Mouse (Mus musculus) layer of hippocampus, adult 2 months (tissue): ENCODE measurements around the gene 1700037H04Rik. TPM values are rescaled to one million over a fixed set of nuclear protein-coding genes. Genes with fewer than 3 reads are reported as not detected.
A peak's percentile ranks its signal among the peaks of the same experiment; 100 is the strongest.

Experiments
- DNase-seq, 2 experiments: peaks; one replicate each; pipeline ENCODE4 v3.0.0; 2022; ENCODE audit warnings: low spot score in 2 of 2
- H3K27ac ChIP-seq: fragments of 200-600 bp; 2 replicates; pipeline ENCODE4 v1.8.1; 2022
- H3K4me3 ChIP-seq: fragments of 200-600 bp; 2 replicates; pipeline ENCODE4 v1.8.1; 2022; ENCODE audit warnings: mild to moderate bottlenecking
- CTCF ChIP-seq: fragments of 200-600 bp; conservative IDR thresholded peaks from 2 replicates; pipeline ENCODE4 v1.8.1; 2022; ENCODE audit warnings: antibody characterized with exemption, mild to moderate bottlenecking, moderate library complexity
- total RNA-seq, 2 experiments: library from RNA; stranded (reverse); gene quantifications; 2 replicates each; pipeline ENCODE4 v1.2.3; 2021

The 1700037H04Rik gene
- total RNA-seq, 2 experiments from 2014 or later = 46.0 to 46.7 TPM

DNA sequence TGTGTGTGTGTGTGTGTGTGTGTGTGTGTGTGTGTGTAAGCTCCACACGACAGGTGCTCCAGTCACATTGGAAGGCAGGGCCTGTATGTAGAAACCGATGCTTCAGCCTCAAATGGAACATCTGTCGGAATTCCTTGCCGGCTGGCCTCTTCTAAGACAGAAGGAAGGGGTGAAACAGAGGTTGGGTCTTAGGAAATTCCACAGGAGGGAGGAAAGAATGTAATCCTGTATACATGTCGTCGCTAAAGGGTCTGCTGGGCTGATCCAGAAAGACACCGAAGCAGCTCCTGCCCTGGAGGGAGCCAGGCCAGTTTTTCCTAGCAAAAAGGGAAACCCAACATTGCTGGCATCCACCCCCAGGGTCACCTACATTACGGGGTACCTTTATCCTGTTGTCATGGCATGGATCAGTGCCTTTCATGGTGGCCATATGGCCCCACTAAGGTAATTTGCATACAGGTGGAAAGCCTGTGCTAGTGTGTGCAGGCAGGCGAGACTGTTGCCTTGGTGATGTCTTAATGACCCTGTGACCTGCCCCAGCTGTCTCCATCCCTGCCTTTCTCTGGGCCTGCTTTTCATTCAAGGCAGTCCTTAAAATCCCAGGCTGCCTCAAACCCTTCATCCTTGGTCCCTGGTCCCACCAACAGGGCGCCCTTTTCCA is 30.6 kb upstream of the 1700037H04Rik start:
- no peak for TF ChIP-seq CTCF
- DNase-seq = no peak
- Histone ChIP-seq H3K27ac (no peak overlapping the region), H3K4me3 (no peak overlapping the region)

GRCm38 (mm10) chr2:131189521-131190309 is 29.8 kb upstream of the 1700037H04Rik start:
- H3K27ac ChIP-seq = peak overlapping the region; percentile 10; the same call in 1 of the 2 replicates
- DNase-seq = no peak
- no peak for TF ChIP-seq CTCF
- H3K4me3 ChIP-seq = no peak overlapping the region

DNA sequence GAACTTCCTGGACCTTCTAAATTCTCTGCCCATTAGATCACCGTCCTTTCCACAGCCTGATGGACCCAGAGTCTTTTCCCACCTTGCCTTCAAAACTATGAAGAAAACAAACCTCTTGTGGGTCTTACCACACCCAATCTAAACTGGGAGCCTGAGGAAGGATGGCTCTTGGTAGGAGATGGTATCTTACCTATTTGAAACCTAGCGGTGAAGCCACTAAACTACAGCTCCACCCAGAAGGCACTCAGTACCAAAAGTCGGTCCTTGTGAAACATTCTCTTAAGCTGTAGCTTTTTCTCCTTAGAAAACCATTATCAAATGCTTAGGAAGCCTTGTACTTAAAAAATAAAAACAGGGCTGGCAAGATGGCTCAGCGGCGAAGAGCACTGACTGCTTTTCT is 28.4 kb upstream of the 1700037H04Rik start:
- TF ChIP-seq CTCF = no peak
- no peak for DNase-seq
- no peak overlapping the region for H3K4me3 ChIP-seq
- H3K27ac ChIP-seq = no peak overlapping the region

GRCm38 (mm10) chr2:131187602-131187922 is 27.7 kb upstream of the 1700037H04Rik start:
- peak overlapping the region; percentile 86 for H3K27ac ChIP-seq
- DNase-seq = no peak
- H3K4me3 ChIP-seq = peak overlapping the region; percentile 63
- no peak for TF ChIP-seq CTCF

DNA sequence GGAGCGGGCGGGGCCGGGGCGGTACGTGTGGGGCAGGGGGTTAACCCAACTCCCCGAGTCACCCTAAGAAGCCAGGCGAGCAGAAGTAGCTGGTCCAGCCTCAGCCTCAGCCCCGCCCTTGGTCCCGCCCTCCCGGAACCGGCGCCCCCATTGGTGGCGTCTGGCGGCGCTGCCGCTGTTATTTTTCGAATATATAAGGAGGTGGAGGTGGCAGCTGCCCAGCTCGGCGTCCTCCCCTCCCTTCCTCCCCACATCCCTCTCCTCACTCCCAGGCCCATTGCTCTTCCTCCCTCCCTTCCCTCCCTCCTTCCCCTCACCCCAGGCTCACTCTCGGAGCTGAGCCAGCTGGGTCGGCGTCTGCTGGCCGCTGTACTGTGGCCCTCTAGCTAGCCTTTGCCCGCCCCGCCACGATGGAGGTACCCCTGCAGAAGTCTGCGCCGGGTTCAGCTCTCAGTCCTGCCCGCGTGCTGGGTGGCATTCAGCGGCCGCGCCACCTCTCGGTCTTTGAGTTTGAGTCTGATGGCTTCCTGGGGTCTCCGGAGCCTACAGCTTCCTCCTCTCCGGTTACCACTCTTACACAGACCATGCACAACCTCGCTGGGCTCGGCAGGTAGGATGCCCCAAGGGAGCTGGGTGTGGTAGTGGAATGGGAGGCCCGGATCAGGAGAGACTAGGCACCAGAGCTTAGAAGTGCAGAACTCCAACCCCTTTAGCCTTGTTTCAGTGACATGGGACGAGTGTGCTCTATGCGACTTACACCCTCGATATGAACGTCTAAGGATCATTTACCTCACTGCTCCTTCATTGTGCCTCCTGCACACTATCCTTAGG is 27.1 kb upstream of the 1700037H04Rik start, which contains the start of the genes Cdc25b and Spef1:
Gene Cdc25b, plus strand, starts transcription at position 179 of the 831 bp plus-strand sequence.
Gene Spef1, minus strand, starts transcription at position 512 of the 831 bp plus-strand sequence.
- peak within 1 kb of the TSS; percentile 86 for H3K27ac ChIP-seq
- peak within 1 kb of the TSS; percentile 63 for H3K4me3 ChIP-seq
- DNase-seq = peak; percentile 82 to 85
- TF ChIP-seq CTCF = peak; percentile 71

DNA sequence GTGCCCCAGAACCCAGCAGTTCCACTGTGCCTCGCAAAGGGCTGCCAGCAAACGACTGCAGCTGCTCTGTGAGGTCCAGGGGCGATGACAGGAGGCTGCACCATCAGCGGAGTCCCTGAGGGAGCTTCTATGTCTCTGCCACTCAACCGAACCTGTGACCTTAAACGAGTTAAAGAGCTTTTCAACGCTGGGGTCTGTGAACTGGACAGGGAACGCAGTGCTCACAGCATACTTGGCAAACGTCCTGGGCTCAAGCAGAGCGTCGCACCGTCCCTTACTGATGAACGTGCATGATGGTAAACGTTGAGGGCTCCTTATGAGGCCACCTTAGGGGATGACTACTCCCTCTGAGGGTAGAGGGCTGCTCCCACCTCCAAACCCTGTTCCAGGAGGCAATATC is 26.5 kb upstream of the 1700037H04Rik start:
- DNase-seq = no peak
- TF ChIP-seq CTCF = no peak
- Histone ChIP-seq H3K4me3 (peak overlapping the region; percentile 63), H3K27ac (peak overlapping the region; percentile 86)

- Histone ChIP-seq H3K27ac (peak within 1 kb of the TSS; percentile 98), H3K4me3 (peak within 1 kb of the TSS; percentile 90)
- DNase-seq = peak; percentile 81 to 85
- peak; percentile 71 for TF ChIP-seq CTCF
These were observed 20.2 kb upstream of the 1700037H04Rik start, which contains the start of gene Cenpb for GRCm38 (mm10) chr2:131179990-131180587. Gene Cenpb, minus strand, starts transcription at chr2:131180067.

DNA sequence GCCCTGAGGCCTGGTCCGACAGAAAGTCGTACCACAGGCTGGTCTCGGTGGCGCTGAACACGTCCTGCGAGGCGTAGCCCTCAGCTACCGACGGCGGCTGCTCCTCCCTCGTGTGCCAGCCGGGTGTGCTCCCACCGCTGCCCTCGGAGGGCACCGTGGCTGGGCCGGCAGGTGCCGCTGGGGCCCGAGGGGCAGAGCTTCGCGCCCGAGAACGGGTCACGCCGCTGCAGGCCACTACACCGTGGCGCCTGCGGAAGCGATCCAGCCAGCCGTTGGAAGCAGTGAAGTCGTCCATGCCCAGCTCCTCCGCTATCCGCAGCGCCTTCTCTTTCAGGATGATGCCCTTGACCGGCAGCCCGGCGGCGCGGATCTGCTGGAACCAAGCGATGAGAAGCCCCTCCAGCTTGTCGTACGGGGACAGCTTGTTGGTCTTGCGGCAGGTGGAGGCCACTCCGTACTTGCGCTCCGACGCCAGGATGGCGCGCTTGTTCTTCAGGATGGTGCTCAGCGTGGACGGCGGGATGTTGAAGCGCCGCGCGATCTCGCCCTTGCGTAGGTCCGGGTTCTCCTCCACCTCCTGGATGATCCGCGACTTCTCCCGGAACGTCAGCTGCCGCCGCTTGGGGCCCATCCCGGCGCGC is 19.5 kb upstream of the 1700037H04Rik start:
- Histone ChIP-seq H3K27ac (peak overlapping the region; percentile 94), H3K4me3 (peak overlapping the region; percentile 90)
- TF ChIP-seq CTCF = peak; percentile 18
- peak; percentile 55 to 58 for DNase-seq

- H3K4me3 ChIP-seq = peak overlapping the region; percentile 90
- H3K27ac ChIP-seq = peak overlapping the region; percentile 94
These were observed 19.0 kb upstream of the 1700037H04Rik start for GRCm38 (mm10) chr2:131178828-131179245.

GRCm38 (mm10) chr2:131177932-131178331 is 18.1 kb upstream of the 1700037H04Rik start:
- no peak for DNase-seq
- TF ChIP-seq CTCF = no peak
- Histone ChIP-seq H3K27ac (peak overlapping the region; percentile 43), H3K4me3 (peak overlapping the region; percentile 90)

More at GRCm38 (mm10) chr2:131178828-131179245, 19.0 kb upstream of the 1700037H04Rik start:
- TF ChIP-seq CTCF = no peak
- no peak for DNase-seq

DNA sequence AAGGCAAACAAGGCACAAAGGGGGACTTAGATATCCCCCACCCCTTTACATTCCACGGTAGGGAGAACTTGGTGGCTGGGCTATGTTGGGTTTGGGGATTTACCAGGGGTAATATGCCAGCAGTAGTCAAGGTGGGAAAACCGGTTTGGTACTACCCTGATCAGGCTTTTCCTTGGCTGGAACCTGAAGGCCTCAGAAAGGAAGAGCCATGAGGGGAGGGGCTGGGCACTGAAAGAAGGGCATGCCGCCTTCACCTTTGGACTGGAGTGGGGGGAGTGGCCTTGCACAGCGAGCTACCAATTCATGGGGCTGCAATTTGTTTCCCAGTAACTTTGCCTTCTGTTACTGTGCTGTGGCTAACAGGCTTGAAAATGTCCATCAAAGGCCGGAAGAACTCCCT is 16.6 kb upstream of the 1700037H04Rik start:
- no peak overlapping the region for H3K27ac ChIP-seq
- no peak for DNase-seq
- H3K4me3 ChIP-seq = no peak overlapping the region
- no peak for TF ChIP-seq CTCF

GRCm38 (mm10) chr2:131175945-131176309 is 16.0 kb upstream of the 1700037H04Rik start:
- no peak for TF ChIP-seq CTCF
- Histone ChIP-seq H3K27ac (no peak overlapping the region), H3K4me3 (no peak overlapping the region)
- DNase-seq = no peak
